Comparison of ENCODE assay signal across 8 mouse cellular contexts in genomic region chr10:38555040-38555439, GRCm38 (mm10).
DNase-seq lines count a peak whose midpoint lies in the region; ATAC-seq and TF ChIP-seq lines count a peak whose summit lies in the region.

No protein-coding gene starts in this region.

- no peak overlapping the region for H3K9ac ChIP-seq in lung, embryonic 14.5 days
- no peak overlapping the region for H3K9ac ChIP-seq in hindbrain, embryonic 12.5 days

- DNase-seq in lung, embryonic 14.5 days, result peak; percentile 85
- no peak for DNase-seq in lung, adult 18-20 months
- peak; percentile 70 for DNase-seq in left cerebral cortex, postnatal 4 days
- peak; percentile 48 for DNase-seq in right cerebral cortex, postnatal 4 days
- DNase-seq in natural killer cell, adult 2 months (ENCODE audit: low spot score in 2 of 2), result no peak
- DNase-seq in testis, postnatal 14 days (ENCODE audit: low spot score), result no peak
- no peak for DNase-seq in adrenal gland, postnatal 25 days

- TF ChIP-seq CTCF in lung, embryonic 14.5 days (IDR thresholded peaks at IDR 0.05; ENCODE audit: low read depth), result no peak

- no peaks in the 10 kb centered on the region for H3K9me3 ChIP-seq in lung, embryonic 14.5 days (ENCODE audit: low read depth, low read length)
- no peaks in the 10 kb centered on the region for H3K9me3 ChIP-seq in hindbrain, embryonic 12.5 days (replicated peaks)

- no peaks in the 10 kb centered on the region for H3K36me3 ChIP-seq in lung, embryonic 14.5 days (ENCODE audit: insufficient read depth)
- H3K36me3 ChIP-seq in hindbrain, embryonic 12.5 days, result no peaks in the 10 kb centered on the region

- intact Hi-C loops in left cerebral cortex, postnatal 4 days (cut with DNase I), result loop anchor here (2.0 to 10.0 kb wide), 2 partner anchors 300 to 1418 kb away; no protein-coding TSS in a partner anchor

- peak; percentile 94 for ATAC-seq in lung, embryonic 14.5 days (ENCODE audit: insufficient read depth)
- ATAC-seq in hindbrain, embryonic 12.5 days (ENCODE audit: low FRiP score), result peak; percentile 87

- no peak overlapping the region for H3K4me3 ChIP-seq in lung, embryonic 14.5 days (ENCODE audit: low read depth, low read length)
- H3K4me3 ChIP-seq in hindbrain, embryonic 12.5 days, result no peak overlapping the region

- H3K4me2 ChIP-seq in lung, embryonic 14.5 days, result no peak overlapping the region
- peak overlapping the region; percentile 13; the same call in 1 of the 2 replicates for H3K4me2 ChIP-seq in hindbrain, embryonic 12.5 days (replicated peaks)

- H3K27ac ChIP-seq in lung, embryonic 14.5 days (ENCODE audit: low read depth), result no peak overlapping the region
- H3K27ac ChIP-seq in hindbrain, embryonic 12.5 days, result peak overlapping the region; percentile 60

- no peaks in the 10 kb centered on the region for H3K4me1 ChIP-seq in lung, embryonic 14.5 days (ENCODE audit: insufficient read depth)
- H3K4me1 ChIP-seq in hindbrain, embryonic 12.5 days, result peaks cover 5% of the 10 kb centered on the region

- H3K27me3 ChIP-seq in lung, embryonic 14.5 days (ENCODE audit: insufficient read depth, low read length), result no peaks in the 10 kb centered on the region
- H3K27me3 ChIP-seq in hindbrain, embryonic 12.5 days, result no peaks in the 10 kb centered on the region

- WGBS in lung, embryonic 14.5 days, result 28% methylated on average over 5 of the region's 5 CpGs
- 10% methylated on average over 5 of the region's 5 CpGs for WGBS in hindbrain, embryonic 12.5 days

Comparison
In these comparisons a context has a peak if more than half of its experiments do, and no peak if none do; other contexts are left out.
1. DNase-seq: peak in lung, embryonic 14.5 days (single experiment), left cerebral cortex, postnatal 4 days (single experiment) and right cerebral cortex, postnatal 4 days (single experiment); none in lung, adult 18-20 months (0 of 2), natural killer cell, adult 2 months (0 of 2), testis, postnatal 14 days (single experiment) and adrenal gland, postnatal 25 days (single experiment).